Mouse (Mus musculus): Measurements from ENCODE around the gene Rnf222.

The Rnf222 gene

GRCm38 (mm10) chr11:68891823-68892222, 3.5 kb downstream of the Rnf222 start:
- DNase-seq = no peak

GRCm38 (mm10) chr11:68892233-68892832, 4.0 kb downstream of the Rnf222 start:
- no peak for DNase-seq

DNA sequence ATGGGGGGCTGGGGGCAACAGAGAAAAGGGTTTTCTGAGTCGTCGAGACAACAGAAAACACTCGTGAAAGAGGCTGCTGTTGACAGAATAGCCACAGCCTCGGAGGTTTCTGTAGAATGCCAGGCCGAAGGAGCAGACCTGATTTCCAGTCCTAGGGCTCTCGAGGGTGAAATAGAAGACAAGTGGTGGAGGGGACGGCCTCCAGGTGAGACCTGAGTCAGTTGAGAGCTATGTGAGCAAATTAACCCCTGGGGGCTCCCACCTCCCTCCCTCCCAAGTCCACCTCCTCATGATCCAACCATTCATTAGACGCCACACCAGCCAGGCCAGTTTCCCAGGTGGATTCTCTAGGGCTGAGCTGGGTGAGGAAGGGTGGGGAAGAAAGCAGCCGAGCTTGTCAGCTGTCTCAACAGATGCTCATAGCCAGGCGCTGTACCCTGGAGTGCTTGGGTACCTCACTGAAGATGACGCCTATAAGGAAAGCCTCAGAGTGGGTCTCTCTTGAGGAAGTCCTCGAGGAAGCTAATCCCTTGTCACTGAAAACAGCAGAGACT, 5.6 kb downstream of the Rnf222 start:
- no peak for DNase-seq

DNA sequence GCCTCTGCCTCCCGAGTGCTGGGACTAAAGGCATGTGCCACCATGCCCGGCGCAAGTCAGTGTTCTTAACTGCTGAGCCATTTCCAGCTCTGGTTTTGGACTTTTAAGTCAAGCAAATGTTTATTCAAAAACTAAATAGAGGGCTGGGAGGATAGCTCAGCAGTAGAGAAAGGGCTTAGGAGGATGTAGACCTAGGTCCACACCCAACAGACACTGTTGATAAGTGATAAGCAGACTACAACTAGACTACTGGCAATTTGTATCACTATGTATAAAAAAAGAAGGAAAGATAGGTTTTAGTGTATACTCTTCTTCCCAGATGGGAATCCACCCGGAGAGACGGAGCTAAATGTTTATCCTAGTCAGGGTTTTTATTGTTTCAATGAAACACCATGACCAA, 7.9 kb downstream of the Rnf222 start:
- no peak for DNase-seq

DNA sequence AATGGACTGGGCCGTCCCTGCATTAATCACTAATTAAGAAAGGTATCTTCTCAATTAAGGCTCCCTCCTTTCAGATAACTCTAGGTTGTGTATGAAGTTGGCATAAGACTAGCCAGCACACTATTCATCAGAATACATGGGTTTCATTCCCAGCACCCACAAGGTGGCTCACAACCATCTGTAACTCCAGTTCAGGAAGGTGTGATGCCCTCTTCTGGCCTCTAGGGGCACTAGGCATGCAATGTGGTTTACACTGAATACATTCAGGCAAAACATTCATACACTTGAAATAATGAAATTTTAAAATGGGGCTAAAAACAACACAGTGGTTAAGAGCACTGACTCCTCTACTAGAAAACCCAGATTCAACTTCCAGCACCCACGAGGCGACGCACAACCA, 8.8 kb downstream of the Rnf222 start:
- DNase-seq = no peak

GRCm38 (mm10) chr11:68897838-68898237, 9.5 kb downstream of the Rnf222 start:
- DNase-seq = no peak

DNA sequence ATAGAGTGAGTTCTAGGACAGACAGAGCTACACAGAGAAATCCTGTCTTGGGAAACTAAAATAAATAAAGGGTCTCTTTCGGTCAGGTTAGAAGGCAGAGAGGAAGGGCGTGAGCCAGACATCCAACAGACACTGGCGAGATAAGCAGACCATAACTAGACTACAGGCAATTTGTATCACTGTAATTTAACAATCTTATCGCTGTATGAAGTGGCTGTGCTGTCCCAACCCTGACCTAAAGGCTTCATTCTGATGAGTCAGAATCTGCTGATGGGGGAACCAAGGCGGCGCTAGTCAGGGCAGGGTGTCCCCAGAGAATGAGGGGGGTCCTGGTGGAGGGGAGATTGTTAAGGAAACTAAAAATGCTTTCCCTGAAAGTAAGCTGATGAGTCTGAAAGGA, 10.4 kb downstream of the Rnf222 start:
- no peak for DNase-seq

DNA sequence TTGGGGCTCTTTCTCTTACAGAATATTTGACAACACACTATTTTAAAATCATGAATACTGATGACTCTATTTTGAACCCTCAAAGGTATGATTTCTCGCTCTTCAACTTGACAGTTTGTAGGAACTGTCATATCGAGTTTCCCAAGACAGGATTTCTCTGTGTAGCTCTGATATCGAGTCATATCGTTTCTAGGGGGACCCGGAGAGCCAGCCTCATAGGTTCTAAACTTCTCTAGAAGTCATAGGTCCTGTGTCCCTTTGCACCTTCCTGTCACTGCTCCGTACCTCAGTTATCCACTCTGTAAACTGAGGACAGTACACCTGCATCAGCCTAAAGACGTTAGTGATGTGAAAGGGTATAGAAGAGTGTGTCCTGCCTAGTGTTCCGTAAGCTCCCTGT, 11.5 kb downstream of the Rnf222 start:
- no peak for DNase-seq

DNA sequence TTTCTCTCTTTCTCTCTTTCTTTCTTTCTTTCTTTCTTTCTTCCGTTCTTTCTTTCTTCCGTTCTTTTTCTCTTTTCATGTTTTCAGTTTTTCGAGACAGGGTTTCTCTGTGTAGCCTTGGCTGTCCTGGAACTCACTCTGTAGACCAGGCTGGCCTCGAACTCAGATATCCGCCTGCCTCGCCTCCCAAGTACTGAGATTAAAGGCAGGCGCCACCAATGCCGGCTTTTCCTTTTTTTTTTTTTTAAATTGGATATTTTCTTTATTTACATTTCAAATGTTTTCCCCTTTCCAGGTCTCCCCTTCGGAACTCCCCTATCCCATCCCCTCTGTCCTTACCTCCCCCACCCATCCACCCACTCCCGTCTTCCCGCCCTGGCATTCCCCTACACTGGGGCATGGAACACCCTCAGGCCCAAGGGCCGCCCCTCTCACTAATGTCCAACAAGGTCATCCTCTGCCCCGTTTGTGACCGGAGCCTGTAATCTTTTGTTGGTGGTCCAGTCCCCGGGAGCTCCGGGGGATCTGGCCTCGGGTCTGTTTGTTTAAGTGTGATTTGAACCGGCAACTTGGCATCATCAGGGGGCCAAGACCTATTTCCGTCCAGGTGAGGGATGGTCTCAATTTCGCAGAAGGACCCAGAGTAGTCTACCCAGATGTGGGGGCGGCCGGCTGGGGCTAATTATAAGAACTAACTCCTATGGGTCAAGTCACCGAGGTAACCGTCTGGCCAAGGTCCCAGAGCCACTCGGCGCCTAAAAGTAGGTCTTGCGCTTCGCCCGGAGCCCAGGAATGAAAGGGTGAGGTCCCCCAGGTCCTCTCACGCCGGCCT, 12.4 kb downstream of the Rnf222 start:
- DNase-seq = no peak

- peak; percentile 98 for DNase-seq
Measured at GRCm38 (mm10) chr11:68901351-68902046, 13.1 kb downstream of the Rnf222 start, which contains the start of gene Rpl26. TSS of gene Rpl26 (plus strand) at chr11:68901583.

GRCm38 (mm10) chr11:68902047-68902364, 13.7 kb downstream of the Rnf222 start:
- no peak for DNase-seq

- DNase-seq = no peak
Measured at GRCm38 (mm10) chr11:68902367-68902766, 14.0 kb downstream of the Rnf222 start.

DNA sequence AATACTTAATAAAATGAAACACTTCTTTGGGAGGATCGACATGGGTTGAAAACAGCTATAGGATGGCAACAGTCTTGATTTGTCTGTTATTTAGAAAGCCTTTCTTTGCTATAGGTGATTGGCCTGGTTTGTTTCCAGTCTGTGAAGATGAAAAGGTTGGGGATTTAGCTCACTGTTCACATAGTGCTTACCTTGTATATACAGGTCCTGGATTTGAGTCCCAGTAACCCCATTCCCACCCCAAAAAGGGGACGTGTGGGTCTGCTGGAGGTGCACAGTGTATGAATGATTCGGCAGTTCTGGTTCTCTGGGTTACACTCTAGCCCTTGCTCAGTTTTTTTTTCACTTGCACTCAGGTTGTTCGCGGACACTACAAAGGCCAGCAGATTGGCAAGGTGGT, 14.5 kb downstream of the Rnf222 start:
- no peak for DNase-seq

DNA sequence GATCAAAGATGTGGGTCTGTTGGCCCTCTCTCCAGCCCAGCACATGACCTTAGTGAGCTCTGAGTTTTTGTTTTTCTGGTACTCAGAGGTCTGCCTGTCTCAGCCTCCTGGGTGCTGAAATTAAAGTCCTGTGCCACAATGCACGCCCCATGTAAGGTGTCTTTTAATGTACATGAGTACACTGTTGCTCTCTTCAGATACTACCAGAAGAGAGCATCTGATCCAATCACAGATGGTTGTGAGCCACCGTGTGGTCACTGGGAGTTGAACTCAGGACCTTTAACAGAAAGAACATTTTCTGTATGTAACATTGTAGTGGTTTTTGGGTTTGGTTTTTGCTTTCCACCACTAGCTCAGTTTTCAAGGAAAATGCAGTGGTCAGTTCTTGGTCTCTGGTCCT, 15.4 kb downstream of the Rnf222 start:
- DNase-seq = no peak

- peak; percentile 64 for DNase-seq
Measured at GRCm38 (mm10) chr11:68904375-68905137, 16.2 kb downstream of the Rnf222 start.

DNA sequence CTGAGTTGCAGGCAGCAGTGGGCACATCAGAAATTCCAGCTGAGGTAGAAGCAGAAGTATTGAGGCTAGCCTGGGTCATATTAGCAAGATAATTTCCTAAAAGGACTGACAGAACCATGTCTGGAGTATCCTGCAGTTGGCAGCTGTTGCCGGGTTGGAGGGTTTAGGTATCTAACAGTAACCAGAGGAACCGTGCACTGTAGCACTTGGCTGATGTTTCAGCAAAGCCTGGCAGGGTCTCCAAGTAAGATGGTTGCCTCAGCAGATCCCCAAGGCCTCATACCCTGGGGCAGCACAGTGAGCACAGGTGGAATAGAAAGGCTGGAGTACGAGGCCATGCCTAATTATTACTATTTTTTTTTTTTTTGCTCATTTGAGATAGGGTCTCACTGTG, 16.8 kb downstream of the Rnf222 start:
- no peak for DNase-seq

DNA sequence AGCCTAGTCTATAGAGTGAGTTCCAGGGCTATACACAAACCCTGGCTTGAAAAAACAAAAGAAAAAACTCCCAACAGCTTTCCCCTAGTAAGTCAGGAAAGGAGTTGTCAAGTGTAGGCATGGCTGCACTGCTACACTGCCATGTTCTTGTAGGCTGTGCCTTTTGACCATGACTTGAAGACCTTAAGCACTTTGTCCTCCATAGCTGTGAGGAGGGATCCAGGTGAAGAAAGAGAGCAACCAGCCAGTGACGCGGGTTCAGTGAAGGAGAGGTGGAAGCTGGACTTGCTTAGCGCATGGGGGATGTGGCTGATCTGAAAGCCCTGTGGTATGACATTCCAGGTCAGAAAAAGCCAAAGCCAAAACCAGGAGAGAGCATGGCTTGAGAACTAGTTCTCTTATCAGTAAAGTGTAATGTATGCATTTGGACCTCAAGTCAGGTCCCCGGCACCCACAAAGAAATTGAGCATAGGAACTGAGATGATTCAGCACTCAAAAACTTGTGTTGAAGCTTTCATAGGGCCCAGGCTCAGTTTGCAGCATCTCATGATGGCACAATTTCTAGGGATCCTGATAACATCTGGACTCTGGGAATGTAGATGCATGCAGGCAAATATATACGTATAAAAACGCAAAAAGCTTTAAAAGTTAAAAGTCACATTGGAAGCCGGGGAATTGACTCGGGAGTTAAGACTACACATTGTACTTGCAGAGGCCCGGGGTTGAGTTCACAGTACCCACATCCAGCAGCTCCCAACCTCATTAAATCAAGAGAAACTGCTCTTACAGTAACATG, 17.5 kb downstream of the Rnf222 start:
- DNase-seq = no peak

GRCm38 (mm10) chr11:68906461-68906790, 18.1 kb downstream of the Rnf222 start:
- no peak for DNase-seq

- no peak for DNase-seq
Measured at GRCm38 (mm10) chr11:68907251-68907650, 18.9 kb downstream of the Rnf222 start.

DNA sequence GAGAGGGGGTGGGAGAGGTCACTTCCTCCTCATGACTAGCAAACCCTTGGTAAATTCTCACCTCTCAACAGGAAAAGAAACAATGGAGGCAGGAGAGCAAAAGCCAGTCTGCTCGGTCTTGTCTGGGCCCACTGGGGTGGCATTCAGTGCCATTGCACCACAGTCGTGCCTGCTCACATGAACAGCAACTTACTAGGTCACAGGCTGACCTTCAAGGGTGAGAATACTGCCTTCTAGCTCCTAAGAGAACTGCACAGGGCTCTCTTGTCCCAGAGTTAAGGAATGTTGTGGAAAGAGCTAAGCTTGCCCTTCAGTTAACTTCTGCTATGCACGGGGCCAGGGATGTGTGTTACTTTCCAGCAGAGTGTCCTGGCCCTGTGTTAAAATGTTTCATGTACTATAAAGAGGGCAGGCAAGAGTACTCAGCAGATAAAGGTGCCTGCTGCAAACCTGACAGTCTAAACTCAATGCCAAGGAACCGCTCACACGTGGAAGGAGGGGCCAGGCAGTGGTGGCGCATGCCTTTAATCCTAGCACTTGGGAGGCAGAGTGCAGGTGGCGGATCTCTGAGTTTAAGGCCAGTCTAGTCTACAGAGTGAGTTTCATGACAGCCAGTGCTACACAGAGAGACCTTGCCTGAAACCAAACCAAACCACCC, 20.6 kb downstream of the Rnf222 start:
- no peak for DNase-seq

- DNase-seq = no peak
Measured at GRCm38 (mm10) chr11:68911531-68912177, 23.3 kb downstream of the Rnf222 start.

Measured in layer of hippocampus, adult 9-11 months (tissue).